Mouse (Mus musculus): ENCODE results near the gene Tepsin.

DNA sequence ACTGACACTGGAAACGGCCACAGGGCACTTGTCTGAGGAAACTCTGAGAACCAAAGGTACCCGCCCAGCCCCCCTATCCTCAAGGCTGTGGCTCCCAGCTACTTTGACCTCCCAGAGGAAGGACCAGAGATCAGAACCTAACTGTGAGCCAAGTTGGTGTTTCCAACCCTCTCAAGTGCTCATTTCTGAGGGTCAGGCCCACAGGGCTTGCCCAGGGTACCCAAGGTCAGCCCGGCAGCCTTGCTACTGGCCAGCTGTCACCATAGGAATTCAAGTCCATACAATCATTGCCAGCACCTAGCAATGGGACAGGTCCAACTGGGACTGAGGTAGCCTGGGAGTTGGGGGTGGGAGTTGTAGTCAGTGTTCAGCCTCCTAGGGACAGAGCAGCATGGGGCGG is 7.9 kb downstream of the Tepsin start:
- no peak for TF ChIP-seq CTCF (IDR thresholded peaks at IDR 0.05; ENCODE audit: low read depth)
- TF ChIP-seq EP300 (IDR thresholded peaks at IDR 0.05; ENCODE audit: low read depth): no peak

Data from liver, embryonic 14.5 days (tissue).